Mouse (Mus musculus) C2C12 (cell line): Measurements from ENCODE around the gene Slc25a27. TPM values are rescaled to one million over a fixed set of nuclear protein-coding genes. Genes with fewer than 3 reads are reported as not detected.
A peak's percentile ranks its signal among the peaks of the same experiment; 100 is the strongest.

Source experiments
- H3K27me3 ChIP-seq: one replicate; pipeline ENCODE4 v1.6.1; 2011; ENCODE audit not compliant: control insufficient read depth, insufficient read depth, insufficient read length
- H3K36me3 ChIP-seq: one replicate; pipeline ENCODE4 v1.6.1; 2011; ENCODE audit not compliant: control insufficient read depth, insufficient read depth
- H3K4me3 ChIP-seq: one replicate; pipeline ENCODE4 v1.5.1; 2011; ENCODE audit warnings: mild to moderate bottlenecking, control low read depth; ENCODE audit not compliant: poor library complexity, insufficient read depth, severe bottlenecking
- H3K79me2 ChIP-seq: one replicate; pipeline ENCODE4 v1.6.1; 2011; ENCODE audit not compliant: control insufficient read depth, insufficient read depth
- H3K79me3 ChIP-seq: one replicate; pipeline ENCODE4 v1.6.1; 2011; ENCODE audit warnings: low read depth, control low read depth
- H3ac ChIP-seq: one replicate; pipeline ENCODE3; 2011; ENCODE audit warnings: low read depth; ENCODE audit not compliant: control insufficient read depth, insufficient read length
- CEBPB ChIP-seq: IDR thresholded peaks from one replicate; pipeline ENCODE4 v1.6.1; 2011; ENCODE audit warnings: low read depth, mild to moderate bottlenecking, control low read depth, moderate library complexity
- CTCF ChIP-seq: IDR thresholded peaks from one replicate; pipeline ENCODE4 v1.5.1; 2011; ENCODE audit not compliant: control insufficient read depth, insufficient read depth, insufficient read length
- FOSL1 ChIP-seq: IDR thresholded peaks from one replicate; pipeline ENCODE4 v1.8.0; 2011; ENCODE audit warnings: mild to moderate bottlenecking, low read length; ENCODE audit not compliant: poor library complexity, insufficient read depth, severe bottlenecking
- MAX ChIP-seq: IDR thresholded peaks from one replicate; pipeline ENCODE4 v1.6.1; 2011; ENCODE audit warnings: mild to moderate bottlenecking, control low read depth
- MYOD1 ChIP-seq: IDR thresholded peaks from one replicate; pipeline ENCODE4 v1.6.1; 2011; ENCODE audit warnings: low read depth; ENCODE audit not compliant: control insufficient read depth, insufficient read length
- MYOG ChIP-seq: IDR thresholded peaks from one replicate; pipeline ENCODE4 v1.6.1; 2011; ENCODE audit not compliant: control insufficient read depth, insufficient read length; ENCODE audit errors: extremely low read depth
- USF1 ChIP-seq: IDR thresholded peaks from one replicate; pipeline ENCODE4 v1.6.1; 2011; ENCODE audit warnings: low read depth, mild to moderate bottlenecking, control low read depth, moderate library complexity
- polyA plus RNA-seq: library from polyadenylated mRNA; unstranded; fragments of >200 nt; fragmentation: generic; extraction: Trizol; gene quantifications from one replicate; pipeline ENCODE4 v1.2.1, GENCODE M21; 2012; ENCODE audit warnings: missing spikeins

The Slc25a27 gene
- polyA plus RNA-seq, 1 experiment, result 0.63 TPM

DNA sequence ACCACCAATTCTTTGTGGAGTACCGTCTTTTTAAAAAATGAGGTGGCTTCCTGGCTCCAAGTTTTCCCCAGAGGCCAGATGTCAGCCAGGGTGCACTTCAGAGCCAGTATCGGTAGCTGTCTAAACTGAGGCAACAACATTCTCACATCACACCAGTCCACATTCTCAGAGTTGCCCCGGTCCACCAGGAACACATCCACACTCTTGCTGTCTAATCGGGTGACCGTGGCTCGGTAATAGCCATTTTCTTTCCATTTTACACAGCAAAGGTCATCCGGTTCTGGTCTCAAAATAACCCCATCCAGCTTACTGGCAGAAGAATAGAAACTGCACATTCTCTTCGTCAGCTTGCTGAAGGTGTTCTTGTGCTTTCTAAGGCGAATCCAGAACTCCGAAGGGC, 38.8 kb downstream of the Slc25a27 start:
- no peak overlapping the region for H3ac ChIP-seq
- H3K27me3 ChIP-seq, result no peaks in the 10 kb centered on the region
- H3K79me3 ChIP-seq, result no peaks in the 10 kb centered on the region
- TF ChIP-seq MAX (no peak), MYOG (no peak), USF1 (no peak), CTCF (no peak), CEBPB (no peak), FOSL1 (no peak), MYOD1 (no peak)
- H3K4me3 ChIP-seq, result no peak overlapping the region
- H3K79me2 ChIP-seq, result no peaks in the 10 kb centered on the region
- no peaks in the 10 kb centered on the region for H3K36me3 ChIP-seq

DNA sequence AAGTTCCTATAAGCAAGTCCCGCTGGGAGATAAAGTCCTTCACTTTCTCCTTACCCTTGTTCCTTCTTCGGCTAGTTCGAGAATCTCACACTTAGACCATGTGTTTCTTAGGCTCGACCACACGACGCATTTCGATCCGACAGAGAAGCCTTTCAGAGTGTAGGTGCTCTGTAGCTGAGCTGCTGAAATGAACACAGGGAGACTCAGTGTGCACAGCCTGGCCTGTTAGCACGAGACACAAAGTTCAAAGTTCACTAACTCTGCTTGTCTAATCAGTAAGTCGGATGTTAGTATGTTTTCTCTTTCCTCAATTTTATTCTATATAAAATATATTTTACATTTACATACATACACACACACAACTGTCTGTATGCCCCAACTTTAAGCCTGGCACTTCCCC, 44.9 kb downstream of the Slc25a27 start:
- H3K36me3 ChIP-seq, result no peaks in the 10 kb centered on the region
- H3K4me3 ChIP-seq, result no peak overlapping the region
- H3ac ChIP-seq, result no peak overlapping the region
- no peaks in the 10 kb centered on the region for H3K27me3 ChIP-seq
- H3K79me3 ChIP-seq, result no peaks in the 10 kb centered on the region
- TF ChIP-seq CEBPB, result no peak
- TF ChIP-seq USF1, result no peak
- TF ChIP-seq MYOD1, result no peak
- no peak for TF ChIP-seq MAX
- no peak for TF ChIP-seq FOSL1
- TF ChIP-seq MYOG, result no peak
- no peaks in the 10 kb centered on the region for H3K79me2 ChIP-seq

DNA sequence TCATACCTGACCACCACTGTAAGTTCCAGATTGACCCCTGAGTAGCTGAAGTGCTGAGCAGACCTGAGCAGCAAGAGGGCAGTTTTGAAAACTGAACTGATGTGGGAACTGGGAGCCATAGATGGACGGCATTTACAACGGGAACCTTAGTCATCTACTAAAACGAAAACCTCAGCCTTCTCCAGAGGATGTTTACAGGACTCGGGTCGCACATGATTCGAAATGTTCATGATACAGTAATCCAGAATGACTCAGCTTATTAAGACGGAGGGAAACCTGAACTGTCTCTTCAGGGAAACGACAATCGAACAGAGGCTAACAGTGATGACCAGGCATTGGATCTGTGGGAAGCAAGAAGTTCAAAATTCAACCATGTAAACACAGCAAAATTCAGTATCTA, 47.9 kb downstream of the Slc25a27 start:
- Histone ChIP-seq H3K79me2 (no peaks in the 10 kb centered on the region), H3K36me3 (no peaks in the 10 kb centered on the region), H3K4me3 (no peak overlapping the region), H3K27me3 (no peaks in the 10 kb centered on the region), H3K79me3 (no peaks in the 10 kb centered on the region), H3ac (no peak overlapping the region)
- TF ChIP-seq FOSL1 (no peak), USF1 (no peak), MYOD1 (no peak), MAX (no peak), CEBPB (no peak), CTCF (no peak), MYOG (no peak)

DNA sequence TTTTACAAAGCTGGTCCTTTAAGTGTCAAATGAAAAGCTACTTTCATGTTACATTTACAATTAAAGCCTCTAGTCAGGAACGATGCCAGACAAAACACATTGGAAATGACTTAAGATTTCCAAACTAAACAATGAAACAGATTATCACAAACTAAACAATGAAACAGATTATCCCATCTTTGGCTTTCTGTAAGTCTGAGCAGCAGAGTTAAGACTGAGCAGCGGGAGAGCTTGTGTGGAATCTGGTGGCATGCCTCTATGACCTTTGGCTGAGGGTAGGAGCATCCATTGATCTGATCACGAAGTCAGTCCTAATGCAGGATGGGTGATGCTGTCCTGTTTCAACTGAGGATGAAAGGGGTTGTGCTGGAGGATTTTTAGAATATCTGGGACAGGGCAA, 54.8 kb downstream of the Slc25a27 start:
- H3K79me3 ChIP-seq, result no peaks in the 10 kb centered on the region
- no peak overlapping the region for H3ac ChIP-seq
- H3K79me2 ChIP-seq, result no peaks in the 10 kb centered on the region
- TF ChIP-seq USF1, result no peak
- no peak for TF ChIP-seq MYOG
- TF ChIP-seq MAX, result no peak
- no peak for TF ChIP-seq CEBPB
- no peak for TF ChIP-seq MYOD1
- no peak for TF ChIP-seq CTCF
- no peak for TF ChIP-seq FOSL1
- no peak overlapping the region for H3K4me3 ChIP-seq
- H3K36me3 ChIP-seq, result no peaks in the 10 kb centered on the region
- no peaks in the 10 kb centered on the region for H3K27me3 ChIP-seq

DNA sequence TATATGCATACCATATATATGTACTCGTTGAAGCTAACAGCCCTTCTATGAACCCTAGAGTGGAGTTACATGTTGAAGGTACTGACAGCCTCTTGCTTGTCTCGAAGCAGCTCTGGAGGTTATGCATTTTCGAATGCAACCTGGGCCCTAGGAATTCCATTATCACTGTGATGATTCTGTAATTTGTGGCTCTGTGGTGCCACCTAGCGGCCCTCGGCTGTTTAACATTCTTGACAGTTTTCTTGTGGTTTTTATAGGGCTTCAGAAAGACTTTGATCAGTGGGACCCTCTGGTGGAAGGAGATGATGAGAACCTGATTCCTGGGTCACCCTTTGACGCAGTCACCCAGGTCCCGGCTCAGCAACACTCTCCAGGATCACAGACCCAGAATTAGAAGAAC, 55.4 kb downstream of the Slc25a27 start:
- TF ChIP-seq USF1 (no peak), CTCF (peak; percentile 32)
- no peaks in the 10 kb centered on the region for H3K79me2 ChIP-seq
- no peak overlapping the region for H3K4me3 ChIP-seq
- H3K79me3 ChIP-seq, result no peaks in the 10 kb centered on the region
- no peaks in the 10 kb centered on the region for H3K27me3 ChIP-seq
- H3ac ChIP-seq, result no peak overlapping the region
- H3K36me3 ChIP-seq, result no peaks in the 10 kb centered on the region

DNA sequence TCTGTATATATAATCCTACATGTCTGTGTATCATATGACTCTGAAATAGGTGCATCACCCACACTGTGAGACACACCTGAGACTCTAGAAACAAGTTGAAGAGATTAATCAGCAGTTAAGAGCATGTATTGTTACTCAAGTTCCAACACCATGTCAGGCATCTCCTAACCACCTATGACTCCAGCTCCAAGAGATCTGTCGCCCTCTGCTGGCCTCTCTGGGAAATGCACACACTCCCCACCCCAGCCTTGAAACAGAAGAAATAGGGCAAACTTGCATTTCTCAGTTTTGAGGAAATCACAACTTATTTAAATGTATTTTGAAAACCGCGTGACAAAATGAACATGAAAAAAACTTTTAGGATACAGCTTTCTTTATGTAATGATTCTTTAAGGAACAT, 60.3 kb downstream of the Slc25a27 start:
- H3K4me3 ChIP-seq, result no peak overlapping the region
- H3ac ChIP-seq, result no peak overlapping the region
- H3K79me2 ChIP-seq, result no peaks in the 10 kb centered on the region
- H3K36me3 ChIP-seq, result no peaks in the 10 kb centered on the region
- no peaks in the 10 kb centered on the region for H3K79me3 ChIP-seq
- TF ChIP-seq MAX (no peak), CEBPB (no peak), MYOD1 (no peak), FOSL1 (no peak), CTCF (peak; percentile 69)
- no peaks in the 10 kb centered on the region for H3K27me3 ChIP-seq

DNA sequence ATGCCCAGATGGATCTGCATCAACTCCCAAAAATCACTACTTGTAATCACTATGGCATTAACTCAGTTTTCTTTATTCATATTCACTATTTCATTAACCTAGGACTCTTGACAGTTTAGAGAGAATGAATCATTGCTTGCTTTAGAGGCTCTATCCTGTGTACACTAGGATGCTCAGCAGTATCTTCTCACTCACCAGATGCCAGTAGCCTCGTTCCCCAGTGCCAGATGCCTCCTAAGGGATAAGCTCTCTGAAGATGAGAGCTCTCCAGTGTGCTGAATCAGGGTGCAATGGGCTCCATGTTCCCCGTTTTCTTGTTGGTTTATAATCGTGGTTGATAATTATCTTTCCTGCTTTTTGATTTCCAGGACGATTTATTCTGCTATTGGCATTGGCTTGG, 68.3 kb downstream of the Slc25a27 start:
- H3K79me2 ChIP-seq, result no peaks in the 10 kb centered on the region
- TF ChIP-seq CTCF (no peak), CEBPB (no peak), MYOG (no peak), FOSL1 (no peak), MAX (no peak), MYOD1 (no peak), USF1 (no peak)
- no peaks in the 10 kb centered on the region for H3K36me3 ChIP-seq
- no peak overlapping the region for H3K4me3 ChIP-seq
- no peaks in the 10 kb centered on the region for H3K27me3 ChIP-seq
- H3K79me3 ChIP-seq, result no peaks in the 10 kb centered on the region
- no peak overlapping the region for H3ac ChIP-seq
